Mouse (Mus musculus) mouse embryonic stem cell (cell line): ENCODE measurements around the gene Catspere2.
"Not testable (repeated sequence)": the region's sequence is repeated elsewhere in the genome, so short reads cannot be mapped to it uniquely, and the experiment has no call there.

Source experiments
- in situ Hi-C, 2 experiments: fragments of 300-500 bp; cut with MboI; formaldehyde crosslinking; loops; 1 replicate in 1 of 2; 3 replicates in 1 of 2; pipeline ENCODE4 v1.14.3; 2019 to 2020; ENCODE audit warnings: low sequenced_read_pairs in 2 of 2, low pct_unique_long_range_greater_than_20kb in 1 of 2, mixed read lengths in 1 of 2; ENCODE audit not compliant: unreplicated experiment in 1 of 2

The Catspere2 gene

DNA sequence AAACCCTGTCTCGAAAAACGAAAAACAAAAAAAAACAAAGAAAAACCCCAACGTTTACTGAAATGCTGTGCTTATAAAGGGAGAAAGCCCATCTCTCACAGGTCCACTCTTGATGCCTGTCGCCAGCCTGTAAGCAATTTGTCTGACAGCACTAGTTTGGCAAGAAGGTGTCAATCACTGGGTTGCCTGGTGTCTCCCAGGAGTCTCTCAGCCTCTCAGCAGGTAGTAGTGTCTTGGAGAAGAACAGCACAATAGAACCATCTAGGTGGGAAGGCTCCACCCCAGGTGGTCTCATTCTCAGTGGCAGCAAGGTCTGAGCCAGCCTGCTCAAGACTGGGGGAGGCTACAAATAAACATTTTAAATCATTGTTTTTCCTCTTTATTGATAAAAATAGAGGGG lies 224.6 kb downstream of the Catspere2 start:
- in situ Hi-C loops: not testable (repeated sequence)

GRCm38 (mm10) chr1:178209966-178210365 lies 226.7 kb downstream of the Catspere2 start:
- in situ Hi-C loops: no loop called here

GRCm38 (mm10) chr1:178217157-178217556 lies 233.9 kb downstream of the Catspere2 start:
- in situ Hi-C loops: no loop called here

DNA sequence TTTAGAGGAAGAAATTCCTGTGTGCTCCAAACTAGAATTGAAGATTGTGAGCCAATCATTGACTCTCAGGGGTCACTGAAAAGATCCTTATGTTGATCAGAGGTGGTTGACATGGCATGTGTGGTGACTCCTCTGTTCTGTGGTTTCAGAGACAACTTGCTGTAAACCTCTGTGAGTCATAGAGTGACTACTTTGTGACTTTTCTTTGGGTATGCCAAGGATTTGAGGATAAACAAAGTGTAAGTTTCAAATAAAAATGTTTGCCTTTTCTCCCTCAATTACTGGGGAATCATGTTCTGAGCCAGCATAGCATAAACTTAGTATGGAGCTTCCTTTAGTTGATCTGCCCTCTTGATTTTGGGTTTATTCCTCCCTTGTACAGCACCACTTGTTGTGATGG lies 235.1 kb downstream of the Catspere2 start:
- in situ Hi-C loops: no loop called here

DNA sequence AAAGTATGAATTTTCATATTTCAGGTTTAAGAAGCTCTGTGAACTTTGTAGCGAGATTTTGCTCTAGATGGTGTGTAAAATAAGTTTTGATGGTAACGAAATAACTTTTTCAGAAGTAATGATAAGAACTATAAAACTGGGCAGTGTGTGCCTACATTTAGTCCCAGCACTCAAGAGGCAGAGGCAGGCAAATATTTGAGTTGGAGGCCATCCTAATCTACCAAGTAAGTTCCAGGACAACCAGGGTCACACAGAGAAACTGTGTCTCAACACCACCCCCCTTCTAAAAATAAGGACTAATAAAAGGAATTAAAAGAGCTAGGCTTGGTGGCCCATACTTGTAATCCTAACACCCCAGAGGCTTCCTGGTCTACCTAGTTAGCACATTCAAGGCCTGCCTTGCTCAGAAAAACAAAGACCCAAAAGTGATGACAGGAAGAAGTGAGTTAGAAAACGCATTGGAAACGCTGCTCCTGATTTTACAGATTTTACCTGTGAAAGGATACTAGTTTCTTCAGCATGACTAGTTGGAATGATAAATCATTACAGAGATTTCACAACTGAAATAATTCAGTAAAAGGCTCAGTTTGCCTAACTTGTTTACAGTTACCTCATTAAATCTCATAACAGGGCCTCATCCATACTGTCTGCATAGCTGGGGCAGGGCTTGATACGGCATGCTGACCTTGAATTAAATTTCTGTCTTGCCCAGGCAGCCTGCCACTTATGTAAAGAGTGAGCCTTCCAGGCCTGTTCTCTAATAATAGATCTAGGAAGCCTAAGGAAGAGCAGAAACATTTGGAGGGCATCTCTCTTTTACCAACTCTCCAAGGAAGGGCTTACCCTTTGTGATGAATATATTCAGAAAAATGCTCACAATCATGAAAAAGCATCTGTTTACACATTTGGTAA lies 236.2 kb downstream of the Catspere2 start:
- in situ Hi-C loops: no loop called here
